Mouse (Mus musculus) intestine, postnatal 0 days (tissue): ENCODE measurements around the gene Npm1. TPM values are rescaled to one million over a fixed set of nuclear protein-coding genes. Genes with fewer than 3 reads are reported as not detected.

Experiments
- ATAC-seq: fragments of 200-750 bp; cut with Nextera tagmentation; 2 replicates; pipeline ENCODE4 v1.8.0; 2017; ENCODE audit warnings: mild to moderate bottlenecking, moderate TSS enrichment, moderate library complexity
- H3K27ac ChIP-seq: fragments of 300-500 bp; sonication (generic); 2 replicates; pipeline ENCODE4 v1.5.1; 2014; ENCODE audit warnings: mild to moderate bottlenecking, low read depth, low read length, moderate library complexity
- H3K27me3 ChIP-seq: fragments of 300-500 bp; sonication (generic); replicated peaks from 2 replicates; pipeline ENCODE4 v1.6.1; 2014; ENCODE audit warnings: low read length, mixed read lengths; ENCODE audit not compliant: control insufficient read depth, insufficient read depth
- H3K36me3 ChIP-seq: fragments of 300-500 bp; sonication (generic); 2 replicates; pipeline ENCODE4 v1.6.1; 2014; ENCODE audit warnings: mild to moderate bottlenecking, moderate library complexity; ENCODE audit not compliant: control insufficient read depth, insufficient read depth
- H3K4me1 ChIP-seq: fragments of 300-500 bp; sonication (generic); replicated peaks from 2 replicates; pipeline ENCODE4 v1.6.1; 2014; ENCODE audit warnings: antibody characterized with exemption, low read length, mixed read lengths; ENCODE audit not compliant: control insufficient read depth, insufficient read depth
- H3K4me2 ChIP-seq: fragments of 300-500 bp; sonication (generic); replicated peaks from 2 replicates; pipeline ENCODE4 v1.6.1; 2014; ENCODE audit warnings: low read depth, mild to moderate bottlenecking, moderate library complexity
- H3K4me3 ChIP-seq: fragments of 300-500 bp; sonication (generic); 2 replicates; pipeline ENCODE4 v1.5.1; 2014; ENCODE audit warnings: low read depth, low read length
- H3K9ac ChIP-seq: fragments of 300-500 bp; sonication (generic); 2 replicates; pipeline ENCODE4 v1.6.1; 2014; ENCODE audit warnings: mild to moderate bottlenecking, low read depth, low read length
- H3K9me3 ChIP-seq: fragments of 300-500 bp; sonication (generic); 2 replicates; pipeline ENCODE4 v1.6.1; 2016; ENCODE audit warnings: mixed run types; ENCODE audit not compliant: control insufficient read depth
- CTCF ChIP-seq: sonication (generic); IDR thresholded peaks from 2 replicates; pipeline ENCODE4 v1.5.1; 2016; ENCODE audit warnings: low read depth, mild to moderate bottlenecking, control low read depth, antibody characterized with exemption, moderate library complexity
- WGBS: fragments of 180-500 bp; shearing (Covaris S2); extraction: QIAGEN DNeasy Blood & Tissue Kit; methylation state at CpG from one replicate; pipeline ENCODE4 v1.1.7; 2014; 5-methylcytosine and 5-hydroxymethylcytosine counted together
- polyA plus RNA-seq: library from polyadenylated mRNA; unstranded; fragments of >200 nt; fragmentation: Nextera tagmentation; extraction: Ambion mirVana; gene quantifications from 2 replicates; pipeline ENCODE4 v1.2.1, GENCODE M21; 2015

Npm1 gene
- polyA plus RNA-seq, 1 experiment from 2014 or later = 296 TPM

DNA sequence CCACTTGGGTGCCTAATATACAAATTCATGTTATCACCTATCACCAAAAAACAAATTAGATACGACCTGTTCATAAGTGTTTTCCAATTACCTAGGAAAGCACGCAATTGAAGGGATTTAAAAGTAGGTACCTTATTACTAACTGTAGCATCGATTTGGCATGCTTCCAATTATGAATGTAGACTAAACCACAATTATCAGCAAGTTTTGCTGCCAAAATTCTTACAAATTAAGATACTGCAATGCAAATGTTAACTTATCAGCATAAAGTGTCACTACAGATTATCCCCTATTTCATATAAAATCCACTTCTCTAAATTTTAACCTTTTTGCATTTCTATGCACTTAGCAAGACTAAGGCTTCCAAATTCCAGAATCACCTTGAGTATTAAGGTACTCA lies 8.5 kb downstream of the Npm1 start:
- Histone ChIP-seq H3K9ac (no peak overlapping the region), H3K36me3 (peaks cover 61% of the 10 kb centered on the region), H3K9me3 (no peaks in the 10 kb centered on the region), H3K4me3 (no peak overlapping the region), H3K27ac (no peak overlapping the region), H3K27me3 (no peaks in the 10 kb centered on the region), H3K4me2 (no peak overlapping the region), H3K4me1 (no peaks in the 10 kb centered on the region)
- TF ChIP-seq CTCF = no peak
- ATAC-seq = no peak
- WGBS = 84% methylated on average over 3 of the region's 3 CpGs

GRCm38 (mm10) chr11:33152997-33153396 lies 10.0 kb downstream of the Npm1 start:
- H3K36me3 ChIP-seq = peaks cover 51% of the 10 kb centered on the region
- TF ChIP-seq CTCF = no peak
- WGBS = 91% methylated on average over 1 of the region's 1 CpGs

DNA sequence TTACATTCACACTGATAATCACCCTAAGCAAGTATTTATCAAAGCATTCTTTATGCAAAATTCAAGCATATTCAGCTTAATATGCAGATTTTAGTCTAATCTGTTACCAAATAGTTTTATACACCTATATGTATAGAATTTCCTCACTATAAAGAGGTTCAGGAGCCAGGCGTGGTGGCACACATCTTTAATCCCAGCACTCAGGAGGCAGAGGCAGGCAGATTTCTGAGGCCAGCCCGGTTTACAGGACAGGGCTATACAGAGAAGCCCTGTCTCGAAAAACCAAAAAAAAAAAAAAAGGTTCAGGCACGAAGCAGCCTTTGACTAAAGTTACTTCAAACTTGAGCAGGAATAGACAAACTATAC lies 11.2 kb downstream of the Npm1 start:
- Histone ChIP-seq H3K9me3 (no peaks in the 10 kb centered on the region), H3K36me3 (peaks cover 49% of the 10 kb centered on the region), H3K27me3 (peaks cover 12% of the 10 kb centered on the region; the same call in 1 of the 2 replicates), H3K4me2 (no peak overlapping the region), H3K4me3 (no peak overlapping the region), H3K27ac (no peak overlapping the region), H3K4me1 (no peaks in the 10 kb centered on the region; the same call in 1 of the 2 replicates), H3K9ac (no peak overlapping the region)
- no peak for ATAC-seq
- TF ChIP-seq CTCF = no peak
- WGBS = 74% methylated on average over 4 of the region's 4 CpGs

More at GRCm38 (mm10) chr11:33152997-33153396, 10.0 kb downstream of the Npm1 start:
- H3K9ac ChIP-seq = no peak overlapping the region
- no peak overlapping the region for H3K27ac ChIP-seq
- no peak overlapping the region for H3K4me3 ChIP-seq
- no peaks in the 10 kb centered on the region for H3K9me3 ChIP-seq
- H3K4me1 ChIP-seq = no peaks in the 10 kb centered on the region; the same call in 1 of the 2 replicates
- 0 out of 2 replicates have a peak, but pooled peaks cover under 1% of the 10 kb centered on the region for H3K27me3 ChIP-seq
- H3K4me2 ChIP-seq = no peak overlapping the region
- no peak for ATAC-seq

- Histone ChIP-seq H3K27me3 (peaks cover 15% of the 10 kb centered on the region; the same call in 1 of the 2 replicates), H3K36me3 (peaks cover 44% of the 10 kb centered on the region), H3K4me3 (no peak overlapping the region), H3K9ac (no peak overlapping the region), H3K27ac (no peak overlapping the region), H3K9me3 (no peaks in the 10 kb centered on the region), H3K4me1 (no peaks in the 10 kb centered on the region; the same call in 1 of the 2 replicates), H3K4me2 (no peak overlapping the region)
- no peak for ATAC-seq
- TF ChIP-seq CTCF = no peak
- WGBS = 72% methylated on average over 3 of the region's 3 CpGs
Measured at GRCm38 (mm10) chr11:33151128-33151779, 11.8 kb downstream of the Npm1 start.

DNA sequence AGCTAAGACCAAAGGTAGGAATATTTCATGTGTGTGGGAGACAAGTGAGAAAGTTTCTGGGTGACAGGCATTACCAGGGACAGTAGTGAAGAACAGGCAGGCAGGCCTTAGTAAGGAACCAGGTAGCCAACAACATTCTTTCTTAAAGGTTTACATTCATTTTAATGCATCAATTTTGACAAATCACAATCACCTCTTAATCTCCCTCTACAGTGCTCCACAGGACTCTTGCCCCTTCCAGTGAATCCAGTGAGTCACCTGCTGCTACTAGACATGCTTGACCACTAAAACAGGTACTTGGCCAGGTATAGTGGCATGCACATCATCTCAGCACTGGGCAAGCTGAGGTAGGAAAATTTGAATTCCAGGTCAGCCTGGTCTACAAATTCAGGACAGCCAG lies 12.6 kb downstream of the Npm1 start:
- Histone ChIP-seq H3K36me3 (peaks cover 40% of the 10 kb centered on the region), H3K4me1 (no peaks in the 10 kb centered on the region; the same call in 1 of the 2 replicates), H3K4me2 (no peak overlapping the region), H3K9me3 (no peaks in the 10 kb centered on the region), H3K27me3 (peaks cover 17% of the 10 kb centered on the region; the same call in 1 of the 2 replicates), H3K27ac (no peak overlapping the region), H3K9ac (no peak overlapping the region), H3K4me3 (no peak overlapping the region)
- no peak for TF ChIP-seq CTCF
- ATAC-seq = no peak

GRCm38 (mm10) chr11:33149453-33149852 lies 13.6 kb downstream of the Npm1 start:
- H3K9me3 ChIP-seq = no peaks in the 10 kb centered on the region
- no peak overlapping the region for H3K4me3 ChIP-seq
- no peak overlapping the region for H3K9ac ChIP-seq
- peaks cover 40% of the 10 kb centered on the region for H3K36me3 ChIP-seq
- ATAC-seq = no peak
- H3K27me3 ChIP-seq = peaks cover 26% of the 10 kb centered on the region; the same call in 1 of the 2 replicates
- H3K4me2 ChIP-seq = no peak overlapping the region
- no peak overlapping the region for H3K27ac ChIP-seq
- no peak for TF ChIP-seq CTCF
- no peaks in the 10 kb centered on the region; the same call in 1 of the 2 replicates for H3K4me1 ChIP-seq

- H3K4me3 ChIP-seq = no peak overlapping the region
- peaks cover 36% of the 10 kb centered on the region for H3K36me3 ChIP-seq
- peaks cover 29% of the 10 kb centered on the region; the same call in 1 of the 2 replicates for H3K27me3 ChIP-seq
- H3K27ac ChIP-seq = no peak overlapping the region
- H3K9me3 ChIP-seq = no peaks in the 10 kb centered on the region
- 24% methylated on average over 3 of the region's 3 CpGs for WGBS
- no peak overlapping the region for H3K9ac ChIP-seq
- ATAC-seq = no peak
- no peaks in the 10 kb centered on the region; the same call in 1 of the 2 replicates for H3K4me1 ChIP-seq
- TF ChIP-seq CTCF = no peak
- no peak overlapping the region for H3K4me2 ChIP-seq
Measured at GRCm38 (mm10) chr11:33149088-33149436, 13.9 kb downstream of the Npm1 start.
